Mouse (Mus musculus) stomach, embryonic 14.5 days (tissue): ENCODE data around the gene Pawr. TPM values are rescaled to one million over a fixed set of nuclear protein-coding genes. Genes with fewer than 3 reads are reported as not detected.

ENCODE experiments used
- ATAC-seq: fragments of 200-750 bp; cut with Nextera tagmentation; 2 replicates; pipeline ENCODE4 v1.8.0; 2017; ENCODE audit warnings: low read depth, moderate TSS enrichment; ENCODE audit not compliant: insufficient number of reproducible peaks, insufficient read depth, low FRiP score
- H3K27ac ChIP-seq: fragments of 300-500 bp; sonication (generic); 2 replicates; pipeline ENCODE4 v1.5.1; 2014; ENCODE audit warnings: mild to moderate bottlenecking, low read length, moderate library complexity, mixed read lengths
- H3K27me3 ChIP-seq: fragments of 300-500 bp; sonication (generic); 2 replicates; pipeline ENCODE4 v1.6.1; 2014; ENCODE audit warnings: low read length, control low read depth, mixed read lengths; ENCODE audit not compliant: control insufficient read depth, insufficient read depth
- H3K36me3 ChIP-seq: fragments of 300-500 bp; sonication (generic); 2 replicates; pipeline ENCODE4 v1.6.1; 2014; ENCODE audit warnings: mild to moderate bottlenecking, control low read depth, low read length, moderate library complexity, mixed read lengths; ENCODE audit not compliant: control insufficient read depth, insufficient read depth
- H3K4me1 ChIP-seq: fragments of 300-500 bp; sonication (generic); 2 replicates; pipeline ENCODE4 v1.6.1; 2014; ENCODE audit warnings: low read length, control low read depth, mixed read lengths; ENCODE audit not compliant: control insufficient read depth, insufficient read depth
- H3K4me2 ChIP-seq: fragments of 300-500 bp; sonication (generic); replicated peaks from 2 replicates; pipeline ENCODE4 v1.6.1; 2014; ENCODE audit warnings: low read depth, low read length, control low read depth
- H3K4me3 ChIP-seq: fragments of 300-500 bp; sonication (generic); 2 replicates; pipeline ENCODE4 v1.5.1; 2014; ENCODE audit warnings: low read depth, low read length, control low read depth
- H3K9ac ChIP-seq: fragments of 300-500 bp; sonication (generic); replicated peaks from 2 replicates; pipeline ENCODE4 v1.6.1; 2014; ENCODE audit warnings: low read depth, mild to moderate bottlenecking, control low read depth, low read length, moderate library complexity, mixed read lengths
- H3K9me3 ChIP-seq: fragments of 300-500 bp; sonication (generic); 2 replicates; pipeline ENCODE4 v1.6.1; 2016; ENCODE audit warnings: low read depth, low read length, control low read depth; ENCODE audit not compliant: control insufficient read depth
- WGBS: fragments of 180-500 bp; shearing (Covaris S2); extraction: QIAGEN DNeasy Blood & Tissue Kit; methylation state at CpG from one replicate; pipeline ENCODE4 v1.1.7; 2014; 5-methylcytosine and 5-hydroxymethylcytosine counted together
- polyA plus RNA-seq: library from polyadenylated mRNA; unstranded; fragments of >200 nt; fragmentation: Nextera tagmentation; extraction: Ambion mirVana; gene quantifications from 2 replicates; pipeline ENCODE4 v1.2.1, GENCODE M21; 2014

Gene Pawr
- polyA plus RNA-seq, 1 experiment from 2014 or later: 13.5 TPM

- peaks cover 12% of the 10 kb centered on the region; the same call in 1 of the 2 replicates for H3K4me1 ChIP-seq
- peak overlapping the region; percentile 24 for H3K4me3 ChIP-seq
- H3K4me2 ChIP-seq: peak overlapping the region; percentile 59
- 3% methylated on average over 24 of the region's 24 CpGs for WGBS
- no peaks in the 10 kb centered on the region for H3K27me3 ChIP-seq
- no peak overlapping the region; the same call in 1 of the 2 replicates for H3K9ac ChIP-seq
- ATAC-seq: peak; percentile 63; the same call in 1 of the 2 replicates
- H3K36me3 ChIP-seq: no peaks in the 10 kb centered on the region
- no peak overlapping the region; the same call in 1 of the 2 replicates for H3K27ac ChIP-seq
- no peaks in the 10 kb centered on the region for H3K9me3 ChIP-seq
Measured at GRCm38 (mm10) chr10:108446041-108446931, 114.4 kb downstream of the Pawr start.

DNA sequence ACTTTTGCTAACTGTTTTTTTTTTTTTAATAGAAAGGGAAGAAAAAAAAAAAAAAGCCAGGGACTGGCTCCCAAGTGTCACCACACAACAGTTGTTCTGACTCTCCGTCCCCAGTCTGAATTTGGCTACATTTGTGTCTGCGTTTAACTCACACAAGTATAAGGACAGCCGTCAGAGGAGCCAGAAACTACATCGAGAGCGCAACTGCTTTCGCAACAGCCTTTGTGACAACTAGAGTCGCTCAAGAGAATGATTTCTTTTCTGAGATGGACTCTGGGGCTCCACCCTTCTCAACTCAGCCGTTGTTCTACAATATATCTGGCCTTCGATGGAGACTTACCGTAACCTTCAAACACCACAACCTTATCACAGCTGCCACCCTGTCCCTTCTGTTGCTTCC is 115.3 kb downstream of the Pawr start:
- Histone ChIP-seq H3K27ac (no peak overlapping the region), H3K4me3 (no peak overlapping the region), H3K4me2 (no peak overlapping the region), H3K27me3 (no peaks in the 10 kb centered on the region), H3K4me1 (peaks cover 12% of the 10 kb centered on the region; the same call in 1 of the 2 replicates), H3K9me3 (no peaks in the 10 kb centered on the region), H3K36me3 (no peaks in the 10 kb centered on the region), H3K9ac (no peak overlapping the region)
- ATAC-seq: no peak
- 65% methylated on average over 10 of the region's 10 CpGs for WGBS

DNA sequence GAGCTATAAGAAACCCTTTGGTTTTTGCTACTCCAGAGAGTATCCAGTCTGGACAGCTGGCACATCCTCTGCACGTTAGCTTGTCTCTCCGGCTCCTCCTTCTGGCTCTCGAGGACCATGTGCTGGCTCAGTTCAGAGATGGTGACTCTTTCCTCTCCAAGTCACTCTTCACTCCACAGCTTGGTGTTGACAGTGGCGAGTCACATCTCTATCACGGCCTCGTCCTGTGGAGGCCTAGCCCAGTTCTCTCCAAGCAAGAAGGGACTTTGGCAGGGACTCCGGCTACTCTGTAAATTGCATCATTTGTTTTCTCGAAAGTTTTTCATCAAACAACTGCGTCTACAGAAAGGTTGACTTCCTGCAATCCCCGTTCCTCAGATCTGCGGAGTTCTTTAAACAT is 116.5 kb downstream of the Pawr start:
- WGBS: 77% methylated on average over 11 of the region's 11 CpGs
- no peak for ATAC-seq
- Histone ChIP-seq H3K27ac (no peak overlapping the region), H3K4me2 (no peak overlapping the region), H3K9ac (no peak overlapping the region), H3K9me3 (no peaks in the 10 kb centered on the region), H3K4me1 (peaks cover 12% of the 10 kb centered on the region; the same call in 1 of the 2 replicates), H3K27me3 (no peaks in the 10 kb centered on the region), H3K36me3 (no peaks in the 10 kb centered on the region), H3K4me3 (no peak overlapping the region)

GRCm38 (mm10) chr10:108450401-108450800 is 118.5 kb downstream of the Pawr start:
- no peak overlapping the region for H3K4me3 ChIP-seq
- H3K27ac ChIP-seq: no peak overlapping the region
- 0 out of 2 replicates have a peak, but pooled peaks cover 3% of the 10 kb centered on the region for H3K4me1 ChIP-seq
- no peaks in the 10 kb centered on the region for H3K9me3 ChIP-seq
- no peak for ATAC-seq
- no peak overlapping the region for H3K9ac ChIP-seq
- H3K27me3 ChIP-seq: no peaks in the 10 kb centered on the region
- H3K36me3 ChIP-seq: no peaks in the 10 kb centered on the region
- WGBS: 84% methylated on average over 4 of the region's 4 CpGs
- no peak overlapping the region for H3K4me2 ChIP-seq

DNA sequence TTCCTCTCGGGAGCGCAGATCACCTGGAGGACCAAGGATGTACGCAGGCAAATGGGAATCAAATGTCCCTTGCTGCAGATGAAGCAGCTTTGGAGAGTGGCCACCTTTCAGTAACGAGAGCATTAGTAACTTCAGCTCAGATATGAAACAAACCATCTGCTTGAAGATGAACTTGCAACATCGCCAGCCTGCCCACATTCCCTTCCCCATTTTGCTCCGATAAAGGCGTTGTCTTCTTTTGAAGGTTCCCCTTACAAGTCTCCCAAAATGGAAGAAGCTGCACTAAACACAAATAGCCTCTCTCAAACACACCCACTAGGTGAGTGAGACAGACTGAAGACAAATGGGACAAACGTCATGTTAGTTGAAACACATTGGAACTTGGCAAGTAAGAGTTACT is 119.6 kb downstream of the Pawr start:
- Histone ChIP-seq H3K9ac (no peak overlapping the region), H3K9me3 (no peaks in the 10 kb centered on the region), H3K4me3 (no peak overlapping the region), H3K27me3 (no peaks in the 10 kb centered on the region), H3K4me1 (0 out of 2 replicates have a peak, but pooled peaks cover 3% of the 10 kb centered on the region), H3K4me2 (no peak overlapping the region), H3K27ac (no peak overlapping the region), H3K36me3 (no peaks in the 10 kb centered on the region)
- no peak for ATAC-seq
- 78% methylated on average over 8 of the region's 8 CpGs for WGBS

DNA sequence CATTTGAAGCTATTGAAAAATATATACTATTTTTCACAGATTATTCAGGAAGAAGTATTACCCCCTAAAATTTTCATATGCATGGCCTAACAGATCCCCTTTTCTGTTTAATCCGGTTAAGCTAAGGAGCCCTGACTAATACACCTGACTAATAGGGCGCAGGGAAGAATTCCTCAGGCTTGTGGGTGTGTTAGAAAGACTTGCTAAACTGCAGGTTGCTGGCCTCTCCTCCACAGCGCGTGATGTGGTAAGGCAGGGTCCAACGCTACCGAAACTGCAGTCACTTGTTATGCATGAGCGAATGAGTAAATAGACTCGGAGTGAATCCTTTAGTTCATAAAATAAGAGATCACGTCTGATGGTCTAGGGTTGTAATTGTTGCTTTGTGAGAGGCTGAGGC is 120.5 kb downstream of the Pawr start:
- Histone ChIP-seq H3K4me3 (no peak overlapping the region), H3K27ac (no peak overlapping the region), H3K4me2 (no peak overlapping the region), H3K27me3 (no peaks in the 10 kb centered on the region), H3K9me3 (no peaks in the 10 kb centered on the region), H3K9ac (no peak overlapping the region), H3K4me1 (0 out of 2 replicates have a peak, but pooled peaks cover 3% of the 10 kb centered on the region), H3K36me3 (no peaks in the 10 kb centered on the region)
- WGBS: 94% methylated on average over 9 of the region's 9 CpGs
- no peak for ATAC-seq

GRCm38 (mm10) chr10:108453561-108453960 is 121.6 kb downstream of the Pawr start:
- no peak for ATAC-seq
- Histone ChIP-seq H3K27ac (no peak overlapping the region), H3K9ac (no peak overlapping the region), H3K4me2 (no peak overlapping the region), H3K4me3 (no peak overlapping the region), H3K36me3 (no peaks in the 10 kb centered on the region), H3K27me3 (no peaks in the 10 kb centered on the region), H3K4me1 (0 out of 2 replicates have a peak, but pooled peaks cover 3% of the 10 kb centered on the region), H3K9me3 (no peaks in the 10 kb centered on the region)
- 35% methylated on average over 2 of the region's 2 CpGs for WGBS

- peak; percentile 64; the same call in 1 of the 2 replicates for ATAC-seq
Measured at GRCm38 (mm10) chr10:108454691-108455117, 122.8 kb downstream of the Pawr start.

More at GRCm38 (mm10) chr10:108454691-108455117, 122.8 kb downstream of the Pawr start:
- Histone ChIP-seq H3K4me2 (no peak overlapping the region), H3K27ac (peak overlapping the region; percentile 2; the same call in 1 of the 2 replicates), H3K36me3 (no peaks in the 10 kb centered on the region), H3K4me3 (no peak overlapping the region), H3K9ac (no peak overlapping the region), H3K27me3 (no peaks in the 10 kb centered on the region), H3K9me3 (no peaks in the 10 kb centered on the region), H3K4me1 (0 out of 2 replicates have a peak, but pooled peaks cover 3% of the 10 kb centered on the region)
- 49% methylated on average over 11 of the region's 11 CpGs for WGBS
